Mouse (Mus musculus): ENCODE data around the gene Elovl5. TPM values are rescaled to one million over a fixed set of nuclear protein-coding genes. Genes with fewer than 3 reads are reported as not detected.
A peak's percentile ranks its signal among the peaks of the same experiment; 100 is the strongest.

The Elovl5 gene
- total and polyA plus RNA-seq, 2 experiments from 2014 or later = 61.1 to 83.4 TPM

- 0 out of 2 replicates have a peak overlapping the region, but pooled peaks have one; percentile 93 for H3K9ac ChIP-seq
- peak overlapping the region; percentile 74 for H3K4me2 ChIP-seq (ENCODE audit: low read depth)
- DNase-seq = no peak
- H3K36me3 ChIP-seq (ENCODE audit: insufficient read depth) = no peaks in the 10 kb centered on the region
- H3K9me3 ChIP-seq (ENCODE audit: low read length) = no peaks in the 10 kb centered on the region
- H3K27me3 ChIP-seq (ENCODE audit: insufficient read depth, low read length) = no peaks in the 10 kb centered on the region
- peak overlapping the region; percentile 74; the same call in 1 of the 2 replicates for H3K4me3 ChIP-seq (ENCODE audit: low read depth, low read length)
- 0 out of 2 replicates have a peak, but pooled peaks cover 9% of the 10 kb centered on the region for H3K4me1 ChIP-seq (ENCODE audit: insufficient read depth)
- ATAC-seq = no peak
- H3K27ac ChIP-seq (ENCODE audit: low read depth, low read length) = 0 out of 2 replicates have a peak overlapping the region, but pooled peaks have one; percentile 92
- WGBS = 44% methylated on average over 7 of the region's 7 CpGs
- TF ChIP-seq CTCF (IDR thresholded peaks at IDR 0.05; ENCODE audit: low read depth) = no peak
Measured at GRCm38 (mm10) chr9:77911508-77912229, 5.5 kb upstream of the Elovl5 start.

DNA sequence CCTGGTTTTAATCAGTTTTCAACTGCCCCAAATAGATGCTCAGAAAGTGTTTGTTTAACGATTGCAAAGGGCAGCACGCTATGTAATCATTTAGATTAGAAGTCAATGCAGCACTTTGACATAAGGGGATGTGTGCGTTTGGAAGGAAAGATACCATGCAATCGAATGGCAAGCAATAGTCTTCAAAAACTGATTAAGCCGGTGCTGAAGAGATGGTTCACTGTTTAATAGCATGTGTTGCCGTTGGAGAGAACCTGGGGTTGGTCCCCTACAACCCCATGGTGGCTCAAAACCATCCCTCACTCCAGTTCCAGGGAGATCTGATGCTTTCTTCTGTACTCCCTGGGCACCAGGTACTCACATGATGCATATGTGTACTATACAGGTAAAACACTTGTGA lies 4.9 kb upstream of the Elovl5 start:
- no peak for ATAC-seq
- no peak for TF ChIP-seq CTCF (IDR thresholded peaks at IDR 0.05; ENCODE audit: low read depth)
- WGBS = 86% methylated on average over 6 of the region's 6 CpGs
- DNase-seq = no peak
- H3K9me3 ChIP-seq (ENCODE audit: low read length) = no peaks in the 10 kb centered on the region
- no peak overlapping the region for H3K4me3 ChIP-seq (ENCODE audit: low read depth, low read length)
- H3K27me3 ChIP-seq (ENCODE audit: insufficient read depth, low read length) = no peaks in the 10 kb centered on the region
- H3K4me1 ChIP-seq (ENCODE audit: insufficient read depth) = 0 out of 2 replicates have a peak, but pooled peaks cover 9% of the 10 kb centered on the region
- no peak overlapping the region for H3K9ac ChIP-seq
- H3K4me2 ChIP-seq (ENCODE audit: low read depth) = no peak overlapping the region
- no peaks in the 10 kb centered on the region for H3K36me3 ChIP-seq (ENCODE audit: insufficient read depth)
- no peak overlapping the region for H3K27ac ChIP-seq (ENCODE audit: low read depth, low read length)

GRCm38 (mm10) chr9:77914616-77915015 lies 2.5 kb upstream of the Elovl5 start:
- ATAC-seq (no peak), DNase-seq (no peak)
- H3K4me3 ChIP-seq (ENCODE audit: low read depth, low read length) = no peak overlapping the region
- no peaks in the 10 kb centered on the region for H3K36me3 ChIP-seq (ENCODE audit: insufficient read depth)
- no peak overlapping the region for H3K4me2 ChIP-seq (ENCODE audit: low read depth)
- no peaks in the 10 kb centered on the region for H3K27me3 ChIP-seq (ENCODE audit: insufficient read depth, low read length)
- no peaks in the 10 kb centered on the region for H3K9me3 ChIP-seq (ENCODE audit: low read length)
- WGBS = 82% methylated on average over 4 of the region's 4 CpGs
- no peak for TF ChIP-seq CTCF (IDR thresholded peaks at IDR 0.05; ENCODE audit: low read depth)
- no peak overlapping the region for H3K27ac ChIP-seq (ENCODE audit: low read depth, low read length)
- no peak overlapping the region for H3K9ac ChIP-seq
- H3K4me1 ChIP-seq (ENCODE audit: insufficient read depth) = peaks cover 16% of the 10 kb centered on the region; the same call in 1 of the 2 replicates

- no peak overlapping the region for H3K9ac ChIP-seq
- H3K36me3 ChIP-seq (ENCODE audit: insufficient read depth) = no peaks in the 10 kb centered on the region
- no peak overlapping the region for H3K4me3 ChIP-seq (ENCODE audit: low read depth, low read length)
- H3K4me2 ChIP-seq (ENCODE audit: low read depth) = no peak overlapping the region
- ATAC-seq (no peak), DNase-seq (no peak)
- no peak overlapping the region for H3K27ac ChIP-seq (ENCODE audit: low read depth, low read length)
- no peak for TF ChIP-seq CTCF (IDR thresholded peaks at IDR 0.05; ENCODE audit: low read depth)
- peaks cover 12% of the 10 kb centered on the region; the same call in 1 of the 2 replicates for H3K4me1 ChIP-seq (ENCODE audit: insufficient read depth)
- no peaks in the 10 kb centered on the region for H3K9me3 ChIP-seq (ENCODE audit: low read length)
- H3K27me3 ChIP-seq (ENCODE audit: insufficient read depth, low read length) = no peaks in the 10 kb centered on the region
- 63% methylated on average over 4 of the region's 4 CpGs for WGBS
Measured at GRCm38 (mm10) chr9:77915791-77916190, 1.4 kb upstream of the Elovl5 start.

DNA sequence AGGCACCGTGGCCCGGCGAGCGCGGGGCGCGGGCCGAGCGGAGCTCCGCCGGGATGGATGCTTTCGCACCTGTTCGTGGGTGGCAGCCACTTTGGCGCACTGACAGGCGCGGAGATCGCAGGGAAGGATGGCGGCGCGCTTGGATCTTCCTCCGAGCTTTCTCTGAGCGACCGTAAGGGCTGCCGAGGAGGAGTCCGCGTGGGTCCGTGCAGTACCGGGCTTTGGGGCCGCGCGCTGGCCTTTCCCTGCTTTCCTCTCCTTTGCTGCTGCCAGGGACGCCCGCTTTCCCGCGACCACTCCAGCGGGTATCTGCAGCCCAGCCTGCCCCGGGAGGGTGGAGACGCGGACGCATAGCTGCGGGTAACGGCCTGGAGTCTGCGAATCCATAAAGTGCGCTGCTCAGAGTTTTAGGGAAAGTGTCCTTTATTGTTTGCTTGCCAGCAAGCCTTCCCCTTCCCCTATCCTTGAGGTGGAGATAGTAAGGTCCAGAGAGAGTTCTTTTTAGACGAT lies 513 bp downstream of the Elovl5 start:
- DNase-seq = no peak
- Histone ChIP-seq H3K4me3 (ENCODE audit: low read depth, low read length) (peak overlapping the region; percentile 91), H3K4me1 (ENCODE audit: insufficient read depth) (peaks cover 12% of the 10 kb centered on the region; the same call in 1 of the 2 replicates), H3K4me2 (ENCODE audit: low read depth) (peak overlapping the region; percentile 87), H3K9me3 (ENCODE audit: low read length) (no peaks in the 10 kb centered on the region), H3K27me3 (ENCODE audit: insufficient read depth, low read length) (no peaks in the 10 kb centered on the region), H3K27ac (ENCODE audit: low read depth, low read length) (peak overlapping the region; percentile 90), H3K36me3 (ENCODE audit: insufficient read depth) (no peaks in the 10 kb centered on the region), H3K9ac (peak overlapping the region; percentile 86)
- WGBS = 4% methylated on average over 37 of the region's 45 CpGs
- ATAC-seq = peak; percentile 57
- no peak for TF ChIP-seq CTCF (IDR thresholded peaks at IDR 0.05; ENCODE audit: low read depth)

DNA sequence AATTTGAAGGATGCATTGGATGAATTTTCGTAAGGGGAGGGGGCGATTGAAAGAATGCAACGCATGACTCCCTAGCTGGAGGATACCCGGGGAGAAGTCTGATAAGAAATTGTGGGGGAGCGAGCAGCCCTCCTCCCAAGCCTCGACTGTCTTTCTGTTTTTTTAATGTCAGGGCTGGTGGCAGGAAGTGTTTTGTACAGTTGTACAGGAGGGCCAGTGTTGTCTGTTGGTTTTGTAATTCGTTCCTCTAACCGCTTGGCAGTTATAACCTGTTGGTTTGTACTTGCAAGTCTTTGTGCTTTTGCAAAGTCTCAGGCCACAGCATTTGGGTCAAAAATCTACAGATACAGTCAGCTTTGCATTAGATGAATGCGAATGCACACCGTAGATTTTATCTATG lies 1.0 kb downstream of the Elovl5 start:
- Histone ChIP-seq H3K9ac (peak overlapping the region; percentile 86), H3K36me3 (ENCODE audit: insufficient read depth) (no peaks in the 10 kb centered on the region), H3K27ac (ENCODE audit: low read depth, low read length) (peak overlapping the region; percentile 90), H3K4me2 (ENCODE audit: low read depth) (peak overlapping the region; percentile 87), H3K9me3 (ENCODE audit: low read length) (no peaks in the 10 kb centered on the region), H3K4me1 (ENCODE audit: insufficient read depth) (peaks cover 12% of the 10 kb centered on the region; the same call in 1 of the 2 replicates), H3K27me3 (ENCODE audit: insufficient read depth, low read length) (no peaks in the 10 kb centered on the region), H3K4me3 (ENCODE audit: low read depth, low read length) (peak overlapping the region; percentile 91)
- DNase-seq (no peak), ATAC-seq (no peak)
- 14% methylated on average over 10 of the region's 10 CpGs for WGBS
- no peak for TF ChIP-seq CTCF (IDR thresholded peaks at IDR 0.05; ENCODE audit: low read depth)
